Mouse (Mus musculus) hindbrain, postnatal 0 days (tissue): ENCODE results near the gene Mapk10. TPM values are rescaled to one million over a fixed set of nuclear protein-coding genes. Genes with fewer than 3 reads are reported as not detected.

Source experiments
- ATAC-seq: fragments of 200-750 bp; cut with Nextera tagmentation; 2 replicates; pipeline ENCODE4 v1.8.0; 2017; ENCODE audit warnings: mild to moderate bottlenecking, moderate TSS enrichment, moderate library complexity
- DNase-seq: peaks from one replicate; pipeline ENCODE4 v3.0.0-alpha.2; 2015; ENCODE audit warnings: low spot score
- H3K27ac ChIP-seq: fragments of 300-500 bp; sonication (generic); 2 replicates; pipeline ENCODE4 v1.5.1; 2014; ENCODE audit warnings: mild to moderate bottlenecking
- H3K27me3 ChIP-seq: fragments of 300-500 bp; sonication (generic); 2 replicates; pipeline ENCODE4 v1.6.1; 2014; ENCODE audit warnings: low read length, mixed read lengths; ENCODE audit not compliant: insufficient read depth
- H3K36me3 ChIP-seq: fragments of 300-500 bp; sonication (generic); 2 replicates; pipeline ENCODE4 v1.6.1; 2014; ENCODE audit warnings: low read length, mixed read lengths; ENCODE audit not compliant: insufficient read depth
- H3K4me1 ChIP-seq: fragments of 300-500 bp; sonication (generic); 2 replicates; pipeline ENCODE4 v1.6.1; 2014; ENCODE audit warnings: antibody characterized with exemption, low read length, mixed read lengths; ENCODE audit not compliant: insufficient read depth
- H3K4me2 ChIP-seq: fragments of 300-500 bp; sonication (generic); 2 replicates; pipeline ENCODE4 v1.6.1; 2014; ENCODE audit warnings: low read depth, mild to moderate bottlenecking, low read length, moderate library complexity, mixed read lengths
- H3K4me3 ChIP-seq: fragments of 300-500 bp; sonication (generic); 2 replicates; pipeline ENCODE4 v1.5.1; 2014; ENCODE audit warnings: low read length
- H3K9ac ChIP-seq: fragments of 300-500 bp; sonication (generic); replicated peaks from 2 replicates; pipeline ENCODE4 v1.6.1; 2014; ENCODE audit warnings: mild to moderate bottlenecking, low read length, moderate library complexity, mixed read lengths
- H3K9me3 ChIP-seq: fragments of 300-500 bp; sonication (generic); 2 replicates; pipeline ENCODE4 v1.6.1; 2016; ENCODE audit warnings: low read length, mixed read lengths
- CTCF ChIP-seq: IDR thresholded peaks from 2 replicates; pipeline ENCODE4 v1.5.1; 2016; ENCODE audit warnings: antibody characterized with exemption, control low read depth, low read depth
- WGBS: fragments of 180-500 bp; shearing (Covaris S2); extraction: QIAGEN DNeasy Blood & Tissue Kit; methylation state at CpG from one replicate; pipeline ENCODE4 v1.1.7; 2014; 5-methylcytosine and 5-hydroxymethylcytosine counted together
- polyA plus RNA-seq: library from polyadenylated mRNA; unstranded; fragments of >200 nt; fragmentation: Nextera tagmentation; extraction: Ambion mirVana; gene quantifications from 2 replicates; pipeline ENCODE4 v1.2.1, GENCODE M21; 2015
- total RNA-seq: library from RNA; depleted of rRNA; stranded (reverse); fragments of >200 nt; gene quantifications from 2 replicates; pipeline ENCODE4 v1.2.3, GENCODE M21; 2014

Mapk10 gene
- total and polyA plus RNA-seq, 2 experiments from 2014 or later, result 80.1 to 108 TPM

DNA sequence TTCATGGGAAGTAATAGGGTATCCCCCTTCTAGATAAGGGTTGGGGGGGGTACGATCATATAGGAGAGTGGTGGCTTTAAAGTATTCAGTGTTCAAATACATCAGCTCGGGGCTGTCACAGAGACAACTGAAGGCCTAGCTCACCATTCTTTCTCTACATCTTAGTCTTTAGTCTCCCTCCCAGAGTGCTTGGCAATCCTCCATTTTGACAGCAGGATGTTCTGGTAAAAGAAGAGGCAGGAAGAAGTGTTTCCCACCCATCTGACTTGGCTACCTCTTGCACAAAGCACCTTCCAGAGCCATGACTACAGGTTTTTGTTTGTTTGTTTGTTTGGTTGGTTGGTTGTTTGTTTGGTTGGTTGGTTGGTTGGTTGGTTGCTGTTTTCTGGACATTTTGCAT lies 125.3 kb downstream of the Mapk10 start:
- Histone ChIP-seq H3K4me2 (no peak overlapping the region), H3K4me1 (peaks cover 4% of the 10 kb centered on the region; the same call in 1 of the 2 replicates), H3K27ac (no peak overlapping the region), H3K4me3 (no peak overlapping the region), H3K27me3 (no peaks in the 10 kb centered on the region), H3K9me3 (no peaks in the 10 kb centered on the region), H3K36me3 (no peaks in the 10 kb centered on the region), H3K9ac (no peak overlapping the region)
- 59% methylated on average over 2 of the region's 2 CpGs for WGBS
- TF ChIP-seq CTCF, result no peak
- ATAC-seq (no peak), DNase-seq (no peak)

DNA sequence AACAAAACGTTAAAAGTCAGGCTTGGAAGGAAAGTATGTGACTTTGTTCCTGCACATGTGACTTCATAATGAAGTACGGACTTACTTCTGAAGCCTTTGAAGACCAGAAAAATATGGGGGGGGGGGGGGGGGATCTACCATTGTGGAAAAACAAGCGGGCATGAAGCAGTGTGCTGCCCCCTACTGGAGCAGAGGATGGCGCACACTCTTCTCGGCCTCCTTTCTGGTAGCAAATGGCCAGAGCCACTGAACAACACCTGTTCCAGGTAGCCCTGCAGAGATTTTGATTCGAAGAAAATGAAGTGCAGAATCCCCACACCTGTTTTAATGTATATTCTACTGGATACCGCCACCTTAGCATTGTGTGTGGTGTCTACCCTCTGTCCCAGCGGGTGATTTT lies 135.7 kb downstream of the Mapk10 start:
- H3K9ac ChIP-seq, result no peak overlapping the region
- no peak overlapping the region for H3K4me3 ChIP-seq
- DNase-seq, result no peak
- no peaks in the 10 kb centered on the region for H3K4me1 ChIP-seq
- no peak overlapping the region for H3K27ac ChIP-seq
- TF ChIP-seq CTCF, result no peak
- ATAC-seq, result no peak
- 58% methylated on average over 8 of the region's 8 CpGs for WGBS
- no peaks in the 10 kb centered on the region for H3K36me3 ChIP-seq
- H3K27me3 ChIP-seq, result no peaks in the 10 kb centered on the region
- no peaks in the 10 kb centered on the region for H3K9me3 ChIP-seq
- H3K4me2 ChIP-seq, result no peak overlapping the region

GRCm38 (mm10) chr5:103072200-103072825 lies 138.8 kb downstream of the Mapk10 start:
- Histone ChIP-seq H3K36me3 (no peaks in the 10 kb centered on the region), H3K27ac (no peak overlapping the region), H3K4me3 (no peak overlapping the region), H3K4me2 (peak overlapping the region; percentile 13; the same call in 1 of the 2 replicates), H3K9me3 (no peaks in the 10 kb centered on the region), H3K4me1 (no peaks in the 10 kb centered on the region), H3K27me3 (no peaks in the 10 kb centered on the region), H3K9ac (no peak overlapping the region)
- ATAC-seq (no peak), DNase-seq (no peak)
- WGBS, result 40% methylated on average over 6 of the region's 6 CpGs
- TF ChIP-seq CTCF, result no peak

DNA sequence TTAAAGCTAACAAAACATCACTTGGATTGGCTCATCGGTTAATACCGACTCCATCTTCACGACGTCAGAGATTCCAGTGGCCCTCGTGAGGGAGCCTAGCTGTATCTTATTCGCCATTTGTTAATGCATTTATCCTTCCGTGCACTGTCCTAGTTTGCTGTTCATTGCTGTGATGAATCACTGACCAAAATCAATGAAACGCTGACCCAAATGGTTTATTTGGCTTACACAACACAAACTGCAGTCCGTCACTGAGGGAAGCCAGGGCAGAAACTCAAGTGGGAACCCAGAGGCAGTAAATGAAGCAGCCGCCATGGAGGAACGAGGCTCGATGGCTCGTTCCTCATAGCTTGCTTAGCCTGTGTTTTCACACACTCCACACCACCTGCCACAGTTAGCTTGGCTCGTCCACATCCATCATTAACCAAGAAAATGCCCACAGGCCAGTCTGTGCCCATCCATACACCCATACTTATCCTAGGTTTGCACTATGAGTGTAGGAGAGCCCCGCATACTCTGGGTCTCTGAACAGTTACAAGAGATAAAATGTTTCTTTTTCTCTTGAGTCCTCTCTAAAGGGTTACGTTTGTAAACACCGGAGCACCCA lies 140.0 kb downstream of the Mapk10 start:
- Histone ChIP-seq H3K9ac (no peak overlapping the region), H3K9me3 (no peaks in the 10 kb centered on the region), H3K4me3 (no peak overlapping the region), H3K36me3 (no peaks in the 10 kb centered on the region), H3K4me1 (no peaks in the 10 kb centered on the region), H3K27ac (no peak overlapping the region), H3K27me3 (no peaks in the 10 kb centered on the region), H3K4me2 (no peak overlapping the region)
- DNase-seq, result no peak
- WGBS, result 80% methylated on average over 17 of the region's 17 CpGs
- TF ChIP-seq CTCF, result no peak
- no peak for ATAC-seq

DNA sequence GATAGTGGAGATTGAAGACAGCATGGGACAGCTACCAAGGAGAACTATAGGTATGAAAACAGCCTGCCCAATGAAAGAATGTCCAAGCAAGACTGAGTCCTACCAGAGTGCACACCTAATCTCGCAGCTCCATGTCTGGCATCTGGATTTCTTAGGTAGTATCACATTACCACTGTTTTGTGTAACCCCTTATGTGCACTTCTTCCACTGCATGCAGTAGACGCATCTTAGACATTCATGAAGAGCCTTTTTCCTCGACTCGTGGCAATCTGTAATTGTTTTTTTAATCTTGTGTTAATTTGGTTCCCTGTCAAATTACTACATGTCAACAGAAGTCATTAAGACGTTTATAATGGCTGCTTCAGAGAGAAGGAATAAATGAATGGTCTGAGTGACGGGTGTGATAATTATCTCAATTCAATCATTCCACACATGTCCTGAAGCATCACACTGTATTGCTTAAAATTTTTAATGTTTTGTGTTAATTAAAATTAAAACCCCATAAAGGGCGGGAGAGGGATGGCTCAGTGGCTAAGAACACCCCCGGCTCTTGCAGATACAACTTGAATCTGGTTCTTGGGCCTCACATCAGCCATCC lies 160.7 kb downstream of the Mapk10 start:
- H3K4me1 ChIP-seq, result no peaks in the 10 kb centered on the region
- H3K9ac ChIP-seq, result no peak overlapping the region
- no peaks in the 10 kb centered on the region for H3K9me3 ChIP-seq
- no peak overlapping the region for H3K4me2 ChIP-seq
- no peak overlapping the region for H3K4me3 ChIP-seq
- TF ChIP-seq CTCF, result no peak
- whole genome bisulfite sequencing, result 62% methylated on average over 8 of the region's 8 CpGs
- no peaks in the 10 kb centered on the region for H3K27me3 ChIP-seq
- no peak for ATAC-seq
- H3K27ac ChIP-seq, result no peak overlapping the region
- no peaks in the 10 kb centered on the region for H3K36me3 ChIP-seq
- DNase-seq, result no peak

DNA sequence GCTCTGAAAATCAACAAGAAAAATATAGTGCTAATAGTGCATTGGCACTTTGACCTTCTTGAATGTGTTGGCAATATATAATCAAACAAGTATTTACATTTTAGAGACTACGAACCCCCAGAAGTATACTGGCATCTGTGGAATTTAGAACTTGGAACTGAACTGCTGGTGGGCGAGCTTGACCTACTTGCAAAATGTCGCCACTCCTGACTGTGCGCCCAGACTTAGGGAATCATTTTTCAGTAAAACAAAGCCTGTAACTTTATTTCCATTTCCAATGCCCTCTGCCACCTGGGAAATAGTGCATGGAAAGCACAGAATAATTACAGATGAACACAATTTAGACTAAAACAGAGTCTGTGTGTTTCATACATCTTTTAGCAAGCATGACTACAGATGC lies 163.1 kb downstream of the Mapk10 start:
- Histone ChIP-seq H3K36me3 (no peaks in the 10 kb centered on the region), H3K9ac (no peak overlapping the region), H3K27me3 (no peaks in the 10 kb centered on the region), H3K4me3 (no peak overlapping the region), H3K4me2 (no peak overlapping the region), H3K4me1 (no peaks in the 10 kb centered on the region), H3K9me3 (no peaks in the 10 kb centered on the region), H3K27ac (no peak overlapping the region)
- no peak for ATAC-seq
- 84% methylated on average over 4 of the region's 4 CpGs for WGBS
- DNase-seq, result no peak
- no peak for TF ChIP-seq CTCF

DNA sequence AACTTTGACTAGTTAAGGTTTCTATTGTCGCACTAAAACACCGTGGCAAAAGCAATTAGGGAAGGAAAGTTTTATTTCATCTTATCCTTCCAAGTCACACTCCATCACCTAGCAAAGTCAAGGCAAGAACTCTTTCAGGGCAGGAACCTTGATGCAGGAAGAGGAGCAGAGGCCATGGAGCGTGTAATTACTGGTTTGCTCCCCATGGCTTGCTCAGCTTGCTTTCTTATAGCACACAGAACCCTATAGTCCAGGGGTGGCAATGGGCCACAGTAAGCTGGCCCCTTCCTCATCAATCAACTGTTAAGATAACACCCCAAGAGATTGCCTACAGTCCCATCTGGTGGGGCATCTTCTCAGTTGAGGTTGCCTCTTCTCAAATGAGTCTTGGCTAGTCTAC lies 173.4 kb downstream of the Mapk10 start:
- Histone ChIP-seq H3K4me1 (no peaks in the 10 kb centered on the region), H3K36me3 (no peaks in the 10 kb centered on the region), H3K9me3 (no peaks in the 10 kb centered on the region), H3K4me3 (no peak overlapping the region), H3K27me3 (no peaks in the 10 kb centered on the region), H3K4me2 (no peak overlapping the region), H3K9ac (no peak overlapping the region), H3K27ac (no peak overlapping the region)
- WGBS, result 93% methylated on average over 3 of the region's 3 CpGs
- no peak for DNase-seq
- no peak for ATAC-seq
- no peak for TF ChIP-seq CTCF
